Mouse (Mus musculus) lung, adult 10 weeks (tissue): ENCODE measurements around the gene Mrpl3. TPM values are rescaled to one million over a fixed set of nuclear protein-coding genes. Genes with fewer than 3 reads are reported as not detected.

Experiments
- polyA plus RNA-seq: library from polyadenylated mRNA; stranded (reverse); fragments of 350-450 nt; fragmentation: Illumina TruSeq; extraction: RNeasy Lipid Tissue Mini Kit (QIAGEN cat#74804); gene quantifications from one replicate; pipeline ENCODE4 v1.2.3, GENCODE M21; 2014; ENCODE audit warnings: low read depth, low replicate concordance; ENCODE audit not compliant: insufficient read depth

The Mrpl3 gene
- 38.5 TPM for polyA plus RNA-seq

GRCm38 (mm10) chr9:105053147-105053557 is at the start of gene Mrpl3:
Mrpl3 (plus strand) TSS chr9:105053239.

Other genes with a start within 250 kb of the Mrpl3 start
- 13.5 TPM for gene Nudt16, start 78.6 kb downstream of the Mrpl3 start, polyA plus RNA-seq
- gene 1700080E11Rik, start 91.9 kb downstream of the Mrpl3 start, polyA plus RNA-seq = not detected